Mouse (Mus musculus): ENCODE data around the gene Ntm. TPM values are rescaled to one million over a fixed set of nuclear protein-coding genes. Genes with fewer than 3 reads are reported as not detected.

Ntm gene
- polyA plus RNA-seq (2015; fragmentation: Nextera tagmentation; extraction: Ambion mirVana), result 8.5 and 8.9 TPM in 2 replicates

DNA sequence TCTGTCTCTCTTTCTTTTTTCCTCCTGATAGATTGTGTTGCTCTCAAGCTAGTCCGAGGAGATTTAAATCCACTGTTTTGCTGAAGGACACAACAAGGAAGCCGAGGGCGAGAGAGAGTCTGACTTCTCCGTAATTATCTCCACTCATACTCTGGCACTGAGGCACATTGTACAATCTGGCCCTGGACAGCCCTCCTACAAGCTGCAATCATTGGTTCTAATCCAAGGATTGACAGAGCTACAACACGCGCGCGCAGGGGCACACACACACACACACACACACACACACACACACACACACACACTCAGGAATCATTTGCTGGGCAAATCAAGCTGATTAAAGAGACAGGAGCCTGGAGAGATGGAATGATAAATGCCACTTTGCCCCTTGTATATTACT is at the start of gene Ntm:
TSS of gene Ntm (minus strand) at position 164 of the 400 bp plus-strand sequence.
- Histone ChIP-seq H3K27me3 (replicated peaks) (peaks cover 12% of the 10 kb centered on the region; the same call in 1 of the 2 replicates), H3K4me1 (replicated peaks) (peaks cover 4% of the 10 kb centered on the region; the same call in 1 of the 2 replicates), H3K27ac (no peak within 1 kb of the TSS), H3K36me3 (no peaks in the 10 kb centered on the region), H3K9ac (peak within 1 kb of the TSS; percentile 10; the same call in 1 of the 2 replicates), H3K9me3 (no peaks in the 10 kb centered on the region), H3K4me3 (replicated peaks) (peak within 1 kb of the TSS; percentile 34), H3K4me2 (replicated peaks) (peak within 1 kb of the TSS; percentile 80)
- WGBS, result 20% methylated on average over 8 of the region's 8 CpGs
- ATAC-seq, result no peak

GRCm38 (mm10) chr9:30005701-30006100 is 42.8 kb upstream of the Ntm start:
- Histone ChIP-seq H3K27ac (no peak overlapping the region), H3K4me1 (replicated peaks) (no peaks in the 10 kb centered on the region), H3K4me3 (replicated peaks) (no peak overlapping the region), H3K27me3 (replicated peaks) (no peaks in the 10 kb centered on the region), H3K9me3 (no peaks in the 10 kb centered on the region), H3K36me3 (no peaks in the 10 kb centered on the region), H3K9ac (no peak overlapping the region), H3K4me2 (replicated peaks) (no peak overlapping the region)
- no peak for ATAC-seq
- 77% methylated on average over 8 of the region's 8 CpGs for WGBS

GRCm38 (mm10) chr9:30003612-30004011 is 40.7 kb upstream of the Ntm start:
- no peak overlapping the region for H3K27ac ChIP-seq
- no peaks in the 10 kb centered on the region for H3K27me3 ChIP-seq (replicated peaks)
- H3K4me3 ChIP-seq (replicated peaks), result no peak overlapping the region
- H3K9ac ChIP-seq, result no peak overlapping the region
- WGBS, result 22% methylated on average over 3 of the region's 3 CpGs
- ATAC-seq, result no peak
- no peaks in the 10 kb centered on the region for H3K4me1 ChIP-seq (replicated peaks)
- H3K9me3 ChIP-seq, result no peaks in the 10 kb centered on the region
- H3K4me2 ChIP-seq (replicated peaks), result no peak overlapping the region
- H3K36me3 ChIP-seq, result no peaks in the 10 kb centered on the region

DNA sequence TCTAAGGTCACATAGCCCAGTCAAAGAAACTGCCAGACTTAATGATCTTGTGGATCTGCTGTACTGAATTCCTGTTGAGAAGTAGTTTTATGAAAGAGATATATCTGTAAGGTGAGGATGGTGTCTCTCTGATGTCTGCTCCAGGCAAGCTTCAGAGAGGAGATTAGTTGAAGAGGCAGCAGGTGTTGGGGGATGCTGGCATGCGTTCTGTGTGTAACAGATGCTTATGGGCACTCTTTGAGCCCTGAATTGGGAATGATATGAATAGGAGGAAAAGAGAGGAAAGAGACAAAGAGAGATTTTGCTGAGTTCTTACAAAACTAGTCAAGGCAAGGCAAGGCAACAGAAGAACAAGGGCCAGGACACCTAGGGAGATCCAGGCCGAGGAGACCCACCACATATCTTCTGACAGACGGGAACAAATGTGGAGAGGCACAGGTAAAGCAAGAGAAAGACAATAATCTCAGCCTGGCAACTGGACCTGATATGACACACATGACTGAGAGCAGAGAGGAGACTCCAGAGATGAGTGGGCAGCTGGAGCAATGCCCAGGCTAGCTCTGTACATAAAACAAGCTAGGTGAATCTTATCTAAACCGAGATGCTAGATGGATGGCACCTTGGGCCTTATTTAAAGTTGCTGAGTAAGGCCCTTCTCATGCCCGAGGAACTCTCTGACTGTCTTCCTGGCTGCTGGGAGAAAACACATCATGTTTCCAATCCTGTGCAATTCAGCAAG is 18.4 kb upstream of the Ntm start:
- H3K4me2 ChIP-seq (replicated peaks), result no peak overlapping the region
- no peak for ATAC-seq

GRCm38 (mm10) chr9:29961954-29962867 is 730 bp downstream of the Ntm start:
- ATAC-seq, result no peak
- under 1% methylated on average over 38 of the region's 38 CpGs for WGBS
- peak overlapping the region; percentile 10; the same call in 1 of the 2 replicates for H3K9ac ChIP-seq

More for the DNA sequence above, 18.4 kb upstream of the Ntm start:
- Histone ChIP-seq H3K27me3 (replicated peaks) (no peaks in the 10 kb centered on the region), H3K4me3 (replicated peaks) (no peak overlapping the region), H3K36me3 (no peaks in the 10 kb centered on the region), H3K27ac (no peak overlapping the region), H3K9ac (no peak overlapping the region), H3K9me3 (no peaks in the 10 kb centered on the region), H3K4me1 (replicated peaks) (no peaks in the 10 kb centered on the region)
- WGBS, result 75% methylated on average over 5 of the region's 5 CpGs

GRCm38 (mm10) chr9:29961512-29961911 is 1.4 kb downstream of the Ntm start:
- Histone ChIP-seq H3K4me1 (replicated peaks) (peaks cover 4% of the 10 kb centered on the region; the same call in 1 of the 2 replicates), H3K36me3 (no peaks in the 10 kb centered on the region), H3K4me2 (replicated peaks) (peak overlapping the region; percentile 80), H3K27ac (no peak overlapping the region), H3K9me3 (no peaks in the 10 kb centered on the region), H3K9ac (no peak overlapping the region), H3K27me3 (replicated peaks) (peaks cover 12% of the 10 kb centered on the region; the same call in 1 of the 2 replicates), H3K4me3 (replicated peaks) (no peak overlapping the region)
- WGBS, result 56% methylated on average over 2 of the region's 2 CpGs
- ATAC-seq, result no peak

More at GRCm38 (mm10) chr9:29961954-29962867, 730 bp downstream of the Ntm start:
- H3K27ac ChIP-seq, result no peak overlapping the region
- H3K4me3 ChIP-seq (replicated peaks), result peak overlapping the region; percentile 34
- peaks cover 4% of the 10 kb centered on the region; the same call in 1 of the 2 replicates for H3K4me1 ChIP-seq (replicated peaks)
- H3K36me3 ChIP-seq, result no peaks in the 10 kb centered on the region
- peaks cover 12% of the 10 kb centered on the region; the same call in 1 of the 2 replicates for H3K27me3 ChIP-seq (replicated peaks)
- H3K9me3 ChIP-seq, result no peaks in the 10 kb centered on the region
- H3K4me2 ChIP-seq (replicated peaks), result peak overlapping the region; percentile 80

GRCm38 (mm10) chr9:29960741-29961140 is 2.2 kb downstream of the Ntm start:
- 70% methylated on average over 5 of the region's 5 CpGs for WGBS
- no peak overlapping the region for H3K27ac ChIP-seq
- no peak for ATAC-seq
- peaks cover 4% of the 10 kb centered on the region; the same call in 1 of the 2 replicates for H3K4me1 ChIP-seq (replicated peaks)
- no peak overlapping the region for H3K4me3 ChIP-seq (replicated peaks)
- H3K4me2 ChIP-seq (replicated peaks), result no peak overlapping the region
- H3K36me3 ChIP-seq, result no peaks in the 10 kb centered on the region
- H3K27me3 ChIP-seq (replicated peaks), result peaks cover 12% of the 10 kb centered on the region; the same call in 1 of the 2 replicates
- no peaks in the 10 kb centered on the region for H3K9me3 ChIP-seq
- H3K9ac ChIP-seq, result no peak overlapping the region

- ATAC-seq, result no peak
- H3K4me2 ChIP-seq (replicated peaks), result no peak overlapping the region
- H3K27me3 ChIP-seq (replicated peaks), result peaks cover 12% of the 10 kb centered on the region; the same call in 1 of the 2 replicates
- H3K36me3 ChIP-seq, result no peaks in the 10 kb centered on the region
- no peak overlapping the region for H3K27ac ChIP-seq
- no peak overlapping the region for H3K9ac ChIP-seq
- WGBS, result 44% methylated on average over 3 of the region's 3 CpGs
- no peaks in the 10 kb centered on the region for H3K9me3 ChIP-seq
- H3K4me3 ChIP-seq (replicated peaks), result no peak overlapping the region
- peaks cover 4% of the 10 kb centered on the region; the same call in 1 of the 2 replicates for H3K4me1 ChIP-seq (replicated peaks)
These were observed 2.7 kb downstream of the Ntm start for GRCm38 (mm10) chr9:29960236-29960635.

GRCm38 (mm10) chr9:29956936-29957335 is 6.0 kb downstream of the Ntm start:
- WGBS, result 48% methylated on average over 5 of the region's 5 CpGs
- H3K9me3 ChIP-seq, result no peaks in the 10 kb centered on the region
- H3K27me3 ChIP-seq (replicated peaks), result peaks cover 7% of the 10 kb centered on the region; the same call in 1 of the 2 replicates
- H3K4me3 ChIP-seq (replicated peaks), result no peak overlapping the region
- ATAC-seq, result no peak
- no peaks in the 10 kb centered on the region; the same call in 1 of the 2 replicates for H3K4me1 ChIP-seq (replicated peaks)
- H3K4me2 ChIP-seq (replicated peaks), result no peak overlapping the region
- no peak overlapping the region for H3K9ac ChIP-seq
- no peaks in the 10 kb centered on the region for H3K36me3 ChIP-seq
- H3K27ac ChIP-seq, result no peak overlapping the region

- no peak overlapping the region for H3K9ac ChIP-seq
- no peak overlapping the region for H3K4me3 ChIP-seq (replicated peaks)
- H3K4me1 ChIP-seq (replicated peaks), result no peaks in the 10 kb centered on the region
- WGBS, result 57% methylated on average over 6 of the region's 6 CpGs
- H3K4me2 ChIP-seq (replicated peaks), result no peak overlapping the region
- ATAC-seq, result no peak
- H3K27ac ChIP-seq, result no peak overlapping the region
- no peaks in the 10 kb centered on the region for H3K36me3 ChIP-seq
- no peaks in the 10 kb centered on the region for H3K9me3 ChIP-seq
- H3K27me3 ChIP-seq (replicated peaks), result no peaks in the 10 kb centered on the region
These were observed 8.9 kb downstream of the Ntm start for GRCm38 (mm10) chr9:29954031-29954430.

- H3K4me1 ChIP-seq (replicated peaks), result no peaks in the 10 kb centered on the region
- WGBS, result 88% methylated on average over 3 of the region's 3 CpGs
These were observed 13.9 kb downstream of the Ntm start for GRCm38 (mm10) chr9:29949041-29949440.

More at GRCm38 (mm10) chr9:29949041-29949440, 13.9 kb downstream of the Ntm start:
- Histone ChIP-seq H3K27ac (no peak overlapping the region), H3K4me3 (replicated peaks) (no peak overlapping the region), H3K27me3 (replicated peaks) (no peaks in the 10 kb centered on the region), H3K4me2 (replicated peaks) (no peak overlapping the region), H3K9ac (no peak overlapping the region), H3K36me3 (no peaks in the 10 kb centered on the region), H3K9me3 (no peaks in the 10 kb centered on the region)
- no peak for ATAC-seq
